Mouse (Mus musculus) mouse embryonic stem cell (cell line): ENCODE measurements around the gene Otop3.

Experiments used
- in situ Hi-C, 2 experiments: fragments of 300-500 bp; cut with MboI; formaldehyde crosslinking; loops; 1 replicate in 1 of 2; 3 replicates in 1 of 2; pipeline ENCODE4 v1.14.3; 2019 to 2020; ENCODE audit warnings: low sequenced_read_pairs in 2 of 2, low pct_unique_long_range_greater_than_20kb in 1 of 2, mixed read lengths in 1 of 2; ENCODE audit not compliant: unreplicated experiment in 1 of 2

The Otop3 gene

GRCm38 (mm10) chr11:115334531-115334930, at the start of gene Otop3:
TSS of gene Otop3 (plus strand) at chr11:115334731.
- in situ Hi-C loops = no loop called here

- in situ Hi-C loops = no loop called here
These were observed 49.2 kb upstream of the Otop3 start for GRCm38 (mm10) chr11:115285282-115285681.

GRCm38 (mm10) chr11:115286201-115286993, 48.1 kb upstream of the Otop3 start:
- in situ Hi-C loops = no loop called here

GRCm38 (mm10) chr11:115287386-115287785, 47.1 kb upstream of the Otop3 start:
- in situ Hi-C loops = no loop called here

GRCm38 (mm10) chr11:115288305-115288704, 46.2 kb upstream of the Otop3 start:
- in situ Hi-C loops = no loop called here

- in situ Hi-C loops = no loop called here
These were observed 44.6 kb upstream of the Otop3 start for GRCm38 (mm10) chr11:115289885-115290284.

- in situ Hi-C loops = no loop called here
These were observed 44.2 kb upstream of the Otop3 start for GRCm38 (mm10) chr11:115290314-115290713.

GRCm38 (mm10) chr11:115290919-115291318, 43.6 kb upstream of the Otop3 start:
- in situ Hi-C loops = no loop called here

GRCm38 (mm10) chr11:115291503-115291902, 43.0 kb upstream of the Otop3 start:
- in situ Hi-C loops = no loop called here

- in situ Hi-C loops = no loop called here
These were observed 41.7 kb upstream of the Otop3 start for GRCm38 (mm10) chr11:115292631-115293375.

- in situ Hi-C loops = no loop called here
These were observed 38.6 kb upstream of the Otop3 start for GRCm38 (mm10) chr11:115295939-115296338.

GRCm38 (mm10) chr11:115296471-115297210, 37.9 kb upstream of the Otop3 start:
- in situ Hi-C loops = no loop called here

- in situ Hi-C loops = no loop called here
These were observed 37.2 kb upstream of the Otop3 start, which contains the start of gene Fads6 for GRCm38 (mm10) chr11:115297214-115297826. TSS of gene Fads6 (minus strand) at chr11:115297663.

- in situ Hi-C loops = no loop called here
These were observed 36.4 kb upstream of the Otop3 start for GRCm38 (mm10) chr11:115298160-115298559.

GRCm38 (mm10) chr11:115300745-115301144, 33.8 kb upstream of the Otop3 start:
- in situ Hi-C loops = no loop called here

GRCm38 (mm10) chr11:115301351-115301750, 33.2 kb upstream of the Otop3 start:
- in situ Hi-C loops = no loop called here

GRCm38 (mm10) chr11:115303167-115303566, 31.4 kb upstream of the Otop3 start:
- in situ Hi-C loops = no loop called here

- in situ Hi-C loops = no loop called here
These were observed 27.7 kb upstream of the Otop3 start, which contains the start of gene Otop2 for GRCm38 (mm10) chr11:115306863-115307262. TSS of gene Otop2 (plus strand) at chr11:115307163.

GRCm38 (mm10) chr11:115308781-115309180, 25.8 kb upstream of the Otop3 start:
- in situ Hi-C loops = no loop called here
